Mouse (Mus musculus) layer of hippocampus, adult 9-10 months (tissue): ENCODE measurements at regions not wholly inside any gene's neighbourhood (a gene's known extent, or its start where the extent isn't known, plus 50 kb on each side); places are given as distances from the start of the nearest gene placed in this dataset.
"Not testable (repeated sequence)": the region's sequence is repeated elsewhere in the genome, so short reads cannot be mapped to it uniquely, and the experiment has no call there.

Source experiments
- DNase-seq: peaks from one replicate; pipeline ENCODE4 v3.0.0; 2022; ENCODE audit warnings: low spot score

DNA sequence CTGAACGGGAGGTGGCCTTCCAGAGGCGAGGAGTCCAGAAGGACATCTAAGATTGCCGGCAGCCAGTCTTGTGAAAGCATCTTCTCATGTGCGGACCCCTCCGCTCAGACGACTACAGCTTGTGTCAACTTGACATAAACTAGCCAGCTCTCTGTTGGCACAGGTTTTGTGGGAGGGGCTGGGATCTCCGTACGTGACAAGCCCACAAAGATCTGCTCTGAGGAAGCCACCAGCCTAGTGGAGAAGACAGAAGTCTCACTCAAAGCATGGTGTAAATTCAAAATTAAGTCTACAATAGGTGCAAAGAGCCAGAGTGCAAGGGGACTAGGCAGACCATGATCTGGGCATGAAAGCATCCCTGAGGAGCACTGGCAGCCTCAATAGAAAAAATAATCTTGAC lies 128.4 kb upstream of the Slc38a2 start:
- DNase-seq, result no peak

DNA sequence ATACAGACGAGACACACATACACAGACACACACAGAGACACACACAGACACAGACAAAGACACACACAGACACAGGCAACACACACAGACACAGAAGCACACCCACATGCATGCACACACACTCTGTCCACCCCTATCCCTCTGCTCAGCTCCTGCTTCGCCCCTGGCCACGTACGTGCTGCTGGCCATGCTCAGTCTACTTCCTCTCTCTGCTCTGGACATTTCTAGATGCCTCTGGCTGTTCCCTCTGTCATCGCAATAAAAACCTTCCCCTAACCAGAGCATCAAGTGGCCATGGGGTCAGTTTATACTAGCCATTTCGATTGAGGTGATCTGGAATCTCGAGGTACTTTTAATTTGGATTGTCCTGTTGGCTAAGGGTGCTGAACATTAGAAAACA lies 118.9 kb upstream of the Slc38a2 start:
- no peak for DNase-seq

DNA sequence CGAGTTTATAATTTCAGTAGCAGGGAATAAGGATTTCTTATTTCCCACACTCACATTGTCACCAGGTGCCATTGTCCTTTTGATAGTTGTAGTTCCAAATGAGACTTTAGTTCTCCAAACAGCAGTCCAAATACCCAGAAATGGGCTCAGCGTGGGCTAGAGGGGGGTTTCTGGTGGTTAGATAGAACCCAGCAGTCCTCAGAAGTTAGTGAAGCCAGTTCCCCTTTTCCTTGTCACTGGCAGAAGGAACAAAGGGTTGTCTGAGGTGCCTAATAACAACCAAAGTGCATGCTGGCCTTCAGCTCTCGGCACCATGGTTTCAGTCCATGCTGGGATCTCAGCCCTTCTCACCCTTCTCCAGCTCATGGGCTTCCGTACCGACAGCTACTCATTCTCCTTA lies 118.1 kb upstream of the Slc38a2 start:
- no peak for DNase-seq

DNA sequence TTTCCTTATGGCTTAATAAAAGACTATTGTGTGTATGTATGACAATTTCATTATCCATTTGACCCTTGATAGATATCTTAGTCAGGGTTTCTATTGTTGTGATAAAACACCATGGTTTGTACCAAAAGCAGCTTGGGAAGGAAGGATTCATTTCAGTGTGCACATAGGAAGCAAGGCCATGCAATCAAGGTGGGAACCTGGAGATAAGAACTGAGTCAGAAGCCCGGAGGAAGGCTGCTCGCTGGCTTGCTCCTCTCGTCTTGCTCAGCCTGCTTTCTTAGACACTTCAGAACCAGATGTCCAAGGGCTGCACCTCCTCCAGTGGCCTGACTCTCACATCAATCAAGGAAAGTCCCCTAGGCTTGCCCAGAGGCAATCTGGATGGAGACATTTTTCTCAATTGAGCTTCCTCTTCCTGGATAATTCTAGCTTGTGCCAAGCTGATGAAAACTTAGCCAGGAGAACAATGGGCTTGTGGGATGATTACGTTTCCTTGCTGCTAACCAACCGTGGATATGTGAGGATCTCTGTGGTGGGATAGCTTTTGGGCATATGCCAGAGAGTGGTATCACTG lies 117.6 kb upstream of the Slc38a2 start:
- no peak for DNase-seq

DNA sequence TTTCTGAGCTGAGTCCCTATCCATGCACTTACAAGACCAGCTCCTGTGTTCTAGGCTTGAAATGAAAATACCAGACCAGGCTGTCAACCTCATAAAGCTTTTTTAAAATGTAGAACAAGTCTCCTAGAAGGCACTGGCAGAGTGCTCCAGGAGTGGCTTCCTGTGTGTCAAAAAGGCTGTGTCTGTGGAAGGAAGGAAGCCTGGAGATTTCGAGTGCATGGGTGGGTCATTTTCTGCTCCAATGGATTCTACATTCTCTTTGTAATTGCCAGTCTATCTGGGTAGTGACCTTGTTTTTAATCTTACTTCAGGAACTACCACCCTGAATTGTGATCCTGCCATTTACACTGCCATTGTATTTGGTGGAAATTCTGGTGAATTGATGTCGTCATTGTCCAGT lies 113.9 kb upstream of the Slc38a2 start:
- DNase-seq, result no peak

DNA sequence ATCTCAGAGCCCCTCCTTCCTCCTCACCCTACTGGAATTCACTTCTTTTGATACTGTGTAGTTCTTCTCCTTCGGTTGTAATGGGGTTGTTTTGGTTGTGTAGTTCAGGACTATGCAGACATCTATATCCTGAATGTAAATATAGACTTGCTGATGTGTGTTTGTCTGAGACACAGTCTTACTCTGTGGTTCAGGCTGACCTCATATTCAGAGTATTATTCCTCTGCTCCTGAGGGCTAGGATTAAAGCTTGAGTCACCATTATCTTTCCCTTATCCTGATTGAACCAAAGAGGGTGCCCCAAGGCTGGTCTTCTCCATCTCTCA lies 103.2 kb upstream of the Slc38a2 start:
- no peak for DNase-seq

DNA sequence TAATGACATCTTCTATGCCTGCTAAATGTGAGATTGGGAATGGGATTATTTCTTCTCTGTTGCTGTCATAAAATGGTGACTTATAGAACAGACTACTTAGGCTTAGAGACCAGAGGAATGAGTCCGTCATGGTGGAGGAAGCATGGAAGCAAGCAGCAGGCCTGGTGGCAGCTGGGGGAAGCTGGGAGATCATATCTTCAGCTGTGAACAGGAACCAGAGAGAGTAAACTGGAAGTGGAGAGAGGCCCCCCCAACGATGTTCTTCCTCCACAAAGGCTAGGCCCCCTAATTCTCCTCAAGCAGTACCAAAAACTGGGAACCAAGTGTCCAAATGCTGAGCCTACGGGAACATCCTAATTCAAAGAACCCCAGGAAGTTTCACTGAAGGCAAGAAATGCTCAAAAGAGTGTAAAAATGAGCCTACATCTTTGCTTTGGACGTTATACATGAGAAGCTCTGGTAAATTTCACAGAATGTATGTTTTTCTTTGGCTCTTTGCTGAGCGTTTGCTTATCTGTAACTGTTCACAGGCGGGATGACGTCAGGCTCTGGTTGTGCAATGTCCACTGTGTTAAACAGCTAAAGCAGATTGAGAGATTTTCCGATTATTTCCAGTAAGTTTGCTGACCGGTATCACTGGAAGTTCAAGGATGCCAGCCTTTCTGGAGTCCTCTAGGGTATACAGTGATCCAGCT lies 102.7 kb upstream of the Slc38a2 start:
- no peak for DNase-seq

DNA sequence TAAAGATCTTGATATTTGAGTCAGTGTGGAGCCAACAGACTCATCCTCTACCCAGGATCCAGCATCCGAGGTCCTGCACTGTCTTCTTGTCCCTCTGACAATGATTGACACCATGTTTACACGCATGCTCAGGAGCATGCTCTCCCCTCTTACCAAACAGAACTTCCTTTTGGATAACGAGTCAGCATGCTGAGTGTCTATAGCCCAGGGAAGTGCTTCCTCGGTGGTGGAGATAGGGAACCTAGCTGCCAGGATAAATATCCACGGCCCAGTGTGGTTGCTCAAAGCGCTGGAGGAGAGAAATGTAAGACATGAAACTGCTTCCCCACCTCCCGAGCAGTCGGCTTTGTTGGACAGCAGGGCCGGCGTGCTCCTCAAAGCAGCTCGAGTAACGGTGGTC lies 99.7 kb upstream of the Slc38a2 start:
- DNase-seq, result no peak

DNA sequence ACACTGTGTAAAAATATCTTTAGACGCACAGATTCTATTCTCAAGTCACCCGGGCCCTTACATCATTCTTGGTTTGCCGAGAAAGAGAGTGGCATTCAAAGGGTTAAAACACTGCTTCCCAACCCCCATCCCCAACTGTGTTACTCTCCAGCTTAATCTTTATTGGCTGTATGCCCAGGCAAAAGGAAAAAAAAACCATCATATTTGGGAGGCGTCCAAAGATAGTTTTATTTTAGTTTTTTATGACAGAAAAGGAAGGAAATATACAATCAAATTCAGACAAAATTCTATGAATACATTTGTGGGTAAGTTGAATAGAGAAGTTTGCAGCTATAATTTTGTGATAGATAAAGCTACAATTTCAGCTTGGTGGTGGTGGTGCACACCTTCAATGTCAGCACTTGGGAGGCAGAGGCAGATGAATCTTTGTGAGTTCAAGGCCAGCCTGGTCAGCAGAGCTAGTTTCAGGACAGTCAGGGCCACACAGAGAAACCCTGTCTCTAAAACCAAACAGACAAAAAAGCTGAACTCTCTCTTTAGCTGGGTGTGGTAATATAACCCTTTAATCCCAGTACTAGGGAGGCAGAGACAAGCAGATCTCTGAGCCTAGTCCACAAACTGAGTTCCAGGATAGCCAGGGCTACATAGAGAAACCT lies 98.2 kb upstream of the Slc38a2 start:
- no peak for DNase-seq

DNA sequence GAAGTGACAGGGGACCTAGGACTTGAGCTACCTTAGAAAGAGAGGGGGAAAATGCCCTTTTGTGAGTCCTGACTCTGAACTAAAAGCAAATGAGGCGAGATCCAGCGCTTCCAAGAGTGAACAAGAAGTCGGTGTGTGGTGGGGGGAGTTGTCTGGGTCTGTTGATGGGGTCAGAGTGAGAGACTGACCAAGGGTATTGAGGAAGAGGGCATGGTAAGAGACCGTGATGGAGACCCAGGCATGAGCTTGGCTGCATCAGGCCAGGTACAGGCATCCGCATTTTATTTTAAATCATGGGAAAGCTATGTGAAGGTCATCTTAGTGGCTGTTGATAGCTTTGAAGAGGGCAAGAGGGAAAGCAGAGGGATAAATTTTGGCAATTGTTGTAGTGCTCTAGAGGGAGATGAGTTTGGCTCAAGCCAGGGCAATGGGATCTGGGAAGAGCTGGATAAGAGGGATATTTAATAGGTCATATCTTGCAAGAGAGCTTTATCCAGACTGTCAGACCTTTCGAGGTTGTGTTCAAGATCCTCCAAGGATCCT lies 94.7 kb upstream of the Slc38a2 start:
- no peak for DNase-seq

DNA sequence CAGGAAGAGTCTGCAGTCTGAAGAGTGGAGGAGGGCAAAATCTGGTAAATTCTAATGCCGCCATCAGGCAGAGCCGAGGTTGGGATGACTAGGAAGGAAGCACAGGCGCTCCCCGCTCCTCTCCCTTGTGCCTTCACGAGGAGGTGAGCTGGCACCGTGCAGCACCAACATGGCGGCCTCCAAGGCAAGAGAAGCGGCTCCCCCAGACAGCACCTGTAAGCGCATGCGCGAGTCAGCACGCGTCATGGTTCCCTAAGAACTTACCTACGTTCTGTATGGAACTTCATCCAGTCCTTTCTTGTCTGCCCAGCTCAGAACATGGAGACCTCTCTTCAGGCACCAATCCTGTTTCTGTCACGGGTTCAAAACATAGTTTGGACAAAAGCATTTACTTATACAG lies 93.7 kb upstream of the Slc38a2 start:
- DNase-seq, result no peak

DNA sequence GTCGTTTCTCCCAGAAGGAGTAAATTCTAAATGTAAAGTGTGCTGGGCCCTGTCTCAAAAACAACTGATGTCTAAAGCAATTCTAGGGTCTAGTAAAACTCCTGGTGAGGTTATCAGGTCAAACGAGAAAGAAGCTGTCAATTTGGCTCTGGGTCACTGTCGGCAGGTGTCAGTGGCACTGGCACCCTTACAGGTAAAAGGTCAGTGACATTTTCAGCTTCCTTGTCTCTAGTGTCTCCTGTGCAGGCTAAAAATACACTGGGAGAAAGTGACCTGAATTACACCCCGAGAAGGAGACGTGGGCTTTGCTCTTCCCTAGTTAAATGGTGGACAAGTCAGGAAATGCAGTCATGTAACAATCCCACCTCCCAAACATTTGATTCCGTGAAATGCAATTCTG lies 91.8 kb upstream of the Slc38a2 start:
- no peak for DNase-seq

DNA sequence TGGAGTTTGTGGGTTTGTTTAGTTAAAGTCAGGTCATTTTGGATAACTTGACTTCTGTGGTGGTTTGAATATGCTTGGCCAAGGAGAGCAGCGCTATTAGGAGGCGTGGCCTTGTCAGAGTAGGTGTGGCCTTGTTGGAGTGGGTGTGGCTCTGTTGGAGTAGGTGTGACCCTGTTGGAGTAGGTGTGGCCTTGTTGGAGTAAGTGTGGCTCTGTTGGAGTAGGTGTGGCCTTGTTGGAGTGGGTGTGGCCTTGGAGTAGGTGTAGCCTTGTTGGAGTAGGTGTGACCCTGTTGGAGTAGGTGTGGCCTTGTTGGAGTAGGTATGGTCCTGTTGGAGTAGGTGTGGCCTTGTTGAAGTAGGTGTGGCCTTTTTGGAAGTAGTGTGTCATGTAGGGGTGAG lies 88.4 kb upstream of the Slc38a2 start:
- not testable (repeated sequence) for DNase-seq

DNA sequence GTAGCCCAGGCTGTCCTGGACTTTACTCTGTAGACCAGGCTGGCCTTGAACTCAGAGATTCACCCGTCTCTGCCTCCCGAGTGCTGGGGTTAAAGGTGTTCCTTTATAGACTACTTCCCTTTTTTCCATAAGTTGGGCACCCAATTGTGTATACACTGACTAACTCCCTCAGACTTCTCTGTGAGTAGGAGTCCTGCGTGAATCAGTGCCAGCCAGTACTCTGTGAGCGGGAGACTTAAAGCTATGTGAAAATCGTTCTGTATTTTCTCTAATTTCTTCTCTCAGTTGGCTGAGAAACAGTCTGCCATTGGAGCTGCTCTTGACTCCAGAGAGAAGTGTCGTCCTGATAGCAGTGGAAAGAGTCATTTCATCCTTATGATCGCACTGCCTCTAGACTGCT lies 85.0 kb upstream of the Slc38a2 start:
- DNase-seq, result no peak

DNA sequence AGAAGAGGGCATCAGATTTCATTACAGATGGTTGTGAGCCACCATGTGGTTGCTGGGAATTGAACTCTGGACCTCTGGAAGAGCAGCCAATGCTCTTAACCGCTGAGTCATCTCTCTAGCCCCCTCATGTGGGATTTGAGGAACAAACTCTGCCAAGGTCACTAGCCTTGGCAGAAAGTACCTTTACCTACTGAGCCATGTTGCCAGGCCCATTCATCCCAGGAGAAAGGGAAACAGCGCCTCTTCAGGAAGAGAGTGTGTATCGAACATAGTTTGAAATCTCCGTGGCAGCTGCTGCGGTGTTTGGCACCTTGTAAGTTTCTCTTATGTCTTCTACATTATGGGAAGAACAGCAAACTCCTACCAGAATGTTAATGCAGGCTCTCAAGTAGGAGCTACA lies 82.0 kb upstream of the Slc38a2 start:
- no peak for DNase-seq

DNA sequence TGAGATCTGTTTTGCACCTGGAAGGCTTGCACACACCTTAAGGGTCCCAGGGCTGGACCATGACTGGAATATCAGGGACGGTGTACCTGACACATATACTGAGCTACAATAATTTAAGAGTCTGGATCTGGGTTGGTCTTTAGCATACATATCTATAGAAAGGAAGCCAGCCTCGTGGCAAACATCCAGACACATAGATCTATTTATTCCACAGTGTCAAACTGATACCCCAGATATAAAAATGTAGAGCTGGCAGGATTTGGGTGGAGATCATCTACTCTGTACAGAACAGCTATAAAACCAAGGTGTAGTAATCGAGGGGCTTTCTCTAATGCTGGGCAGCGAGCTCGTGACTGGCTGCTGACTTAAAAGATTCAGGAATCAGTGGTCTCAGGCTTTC lies 81.1 kb upstream of the Slc38a2 start:
- no peak for DNase-seq

DNA sequence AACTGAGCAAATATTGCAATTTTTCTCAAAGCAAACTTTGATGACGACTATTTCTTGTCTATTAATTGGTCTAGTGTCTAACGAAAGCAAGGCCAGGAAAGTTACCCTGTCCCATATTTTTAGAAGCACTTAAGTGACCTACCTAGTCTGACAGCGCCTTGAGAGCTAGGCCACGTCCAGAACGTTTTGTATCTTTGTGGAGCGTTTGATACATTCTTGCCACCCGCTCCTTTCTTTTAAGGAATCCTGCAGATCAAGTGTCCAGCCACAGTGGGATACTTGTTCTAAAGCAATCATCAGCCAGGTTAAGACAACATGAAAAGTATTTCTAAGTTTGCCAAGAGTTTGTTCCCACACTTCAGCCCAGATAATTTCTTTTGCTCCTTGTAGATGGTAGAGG lies 79.8 kb upstream of the Slc38a2 start:
- no peak for DNase-seq

DNA sequence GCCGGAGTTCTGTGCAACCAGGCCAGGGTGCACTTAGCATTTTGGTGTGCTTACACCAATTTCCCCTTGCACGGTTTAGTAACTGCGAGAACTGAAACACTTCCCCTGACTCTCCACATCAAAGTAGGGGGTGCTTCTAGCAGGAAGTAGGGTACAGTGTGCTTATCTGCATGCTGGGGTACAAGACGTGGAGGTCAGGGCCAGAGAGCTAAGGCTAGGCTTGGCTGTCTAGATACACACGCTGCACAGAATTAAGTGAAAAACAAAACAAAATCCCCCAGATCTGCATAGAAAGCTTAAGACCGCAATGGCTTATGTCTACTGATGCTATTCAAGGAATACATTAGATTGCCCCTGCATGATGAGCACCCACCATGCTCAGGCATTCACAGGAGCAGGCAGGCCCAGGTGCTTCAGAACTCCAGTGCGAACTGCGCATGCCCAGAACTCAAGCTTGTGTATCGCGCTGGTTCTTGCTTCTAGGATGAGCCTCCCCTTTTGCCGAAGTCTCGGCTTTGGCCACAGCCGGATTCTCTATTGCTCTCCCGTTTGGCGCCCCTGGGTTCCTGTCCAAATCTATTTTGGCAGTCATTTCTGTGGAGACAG lies 78.9 kb upstream of the Slc38a2 start:
- DNase-seq, result no peak

DNA sequence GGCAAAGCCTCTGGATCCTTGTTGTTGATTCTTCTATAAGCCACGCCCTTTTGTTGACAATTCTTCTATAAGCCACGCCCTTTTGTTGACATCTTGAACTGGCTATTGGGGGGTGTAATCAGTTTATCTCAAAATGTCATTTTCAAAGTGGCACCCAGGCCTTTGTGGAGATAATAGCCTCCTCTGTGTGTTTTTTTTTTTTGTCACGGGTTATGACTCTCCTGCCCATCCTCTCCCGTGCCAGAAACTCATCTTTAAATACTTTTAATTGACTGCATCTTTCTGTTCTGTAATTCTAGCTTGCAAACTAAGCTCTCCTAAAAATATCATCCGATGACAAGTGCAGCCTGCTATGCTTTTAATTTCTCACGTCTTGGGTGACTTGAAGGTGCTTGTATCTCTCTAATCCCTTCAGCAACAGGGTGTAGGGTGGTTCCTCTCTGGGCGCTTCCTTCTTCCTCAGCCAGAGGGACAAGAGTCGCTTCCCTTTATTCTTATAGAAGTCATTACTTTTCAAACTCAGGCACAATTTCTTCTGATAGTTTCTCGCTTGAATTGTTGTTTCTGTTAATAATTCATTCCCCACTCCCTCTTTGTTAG lies 77.0 kb upstream of the Slc38a2 start:
- DNase-seq, result no peak

DNA sequence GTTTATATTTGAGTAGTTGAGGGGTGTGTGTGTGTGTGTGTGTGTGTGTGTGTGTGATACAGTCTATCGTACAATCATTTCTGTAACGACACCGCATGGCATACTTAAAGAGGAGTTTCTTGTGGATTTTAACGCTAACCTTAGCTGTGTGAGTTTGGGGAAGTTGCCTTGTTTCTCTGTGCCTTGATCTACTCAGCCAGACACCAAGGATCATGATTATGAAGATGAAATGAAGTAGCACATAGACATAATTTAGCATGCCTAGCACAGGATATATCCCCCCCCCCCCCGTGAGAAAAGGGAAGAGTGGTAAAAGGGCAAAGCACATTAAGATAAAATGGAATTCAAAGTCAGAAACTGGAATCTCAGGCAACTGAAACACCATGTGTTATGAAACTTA lies 75.6 kb upstream of the Slc38a2 start:
- DNase-seq, result no peak

DNA sequence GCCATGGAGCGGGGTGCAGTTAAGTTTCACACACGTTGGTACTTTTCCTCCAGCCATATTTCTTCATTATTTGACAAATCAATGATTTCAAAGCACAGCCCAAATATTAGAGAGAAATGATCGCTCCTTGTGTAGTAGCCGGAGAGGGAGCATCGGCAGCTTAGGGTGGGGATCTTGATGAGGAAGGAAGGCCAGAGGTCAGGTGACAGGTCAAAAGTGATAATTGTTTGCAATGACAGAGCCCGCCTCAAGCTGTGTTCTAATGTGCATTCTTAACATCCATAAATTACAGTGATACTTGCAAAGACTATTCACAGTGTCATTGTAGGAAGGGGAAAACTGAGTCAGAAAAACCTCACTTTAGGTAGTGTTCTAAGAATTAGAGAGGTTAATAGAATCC lies 75.1 kb upstream of the Slc38a2 start:
- DNase-seq, result no peak

DNA sequence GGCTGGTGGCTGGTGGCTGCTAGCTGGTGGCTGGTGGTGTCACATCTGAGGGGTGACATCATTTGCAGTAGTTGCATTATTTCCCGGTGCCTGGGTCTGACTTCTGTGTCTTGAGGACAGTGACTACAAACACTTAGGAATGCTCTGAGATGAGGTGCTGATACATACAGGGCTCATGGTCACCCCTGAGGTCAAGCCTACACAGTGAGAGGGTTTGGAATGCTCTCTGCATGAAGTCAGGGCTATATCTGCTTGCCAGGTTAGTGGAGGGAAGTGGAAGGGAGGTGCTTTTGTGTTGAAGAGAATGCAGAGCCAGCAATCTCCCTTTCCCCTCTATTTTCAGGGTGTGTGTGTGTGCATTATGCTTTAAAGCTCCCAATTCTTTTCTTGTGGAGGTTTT lies 74.1 kb upstream of the Slc38a2 start:
- DNase-seq, result no peak

DNA sequence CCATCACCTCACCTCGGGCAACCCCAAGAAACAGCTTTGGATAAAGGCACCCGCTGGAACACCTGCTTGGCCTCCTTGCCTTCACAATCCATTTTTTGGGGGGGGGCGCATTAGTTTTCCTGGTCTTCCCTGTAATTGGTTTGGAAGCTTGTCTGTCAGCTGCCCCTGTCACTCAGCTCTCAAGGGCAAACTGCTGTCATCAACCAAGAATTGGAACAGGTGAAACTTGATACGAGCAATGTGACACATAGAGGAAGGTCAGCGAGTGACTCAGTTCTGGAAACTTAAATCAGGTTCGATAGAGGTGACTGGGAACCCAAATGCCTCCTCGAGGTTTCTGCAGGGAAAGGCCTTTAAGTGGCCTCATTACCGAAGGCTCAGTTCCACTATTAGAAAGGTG lies 73.2 kb upstream of the Slc38a2 start:
- no peak for DNase-seq
